Mouse (Mus musculus) MEL (cell line): ENCODE results near the gene Gm20696. TPM values are rescaled to one million over a fixed set of nuclear protein-coding genes. Genes with fewer than 3 reads are reported as not detected.

ENCODE experiments used
- DNase-seq: peaks from one replicate; pipeline ENCODE4 v3.0.0; 2011; ENCODE audit warnings: low read depth, low spot score
- H3K27ac ChIP-seq: 2 replicates; pipeline ENCODE4 v1.5.1; 2012; ENCODE audit warnings: low read depth, mild to moderate bottlenecking, control low read depth, low read length, moderate library complexity; ENCODE audit not compliant: control insufficient read depth
- H3K27me3 ChIP-seq, 2 experiments: fragments of 150-350 bp in 1 of 2; sonication (generic) in 1 of 2; 2 replicates each; pipeline ENCODE4 v1.6.1; 2012; ENCODE audit warnings: low read length in 2 of 2, mild to moderate bottlenecking in 2 of 2, improper control_type of control experiment in 1 of 2, moderate library complexity in 1 of 2; ENCODE audit not compliant: insufficient read depth in 2 of 2, control insufficient read depth in 1 of 2
- H3K36me3 ChIP-seq, 2 experiments: 2 replicates each; pipeline ENCODE4 v1.6.1; 2012 to 2014; ENCODE audit warnings: low read length in 2 of 2, improper control_type of control experiment in 1 of 2, inconsistent platforms in 1 of 2, mild to moderate bottlenecking in 1 of 2; ENCODE audit not compliant: insufficient read depth in 2 of 2, control insufficient read depth in 1 of 2
- H3K4me1 ChIP-seq, 2 experiments: fragments of 150-350 bp in 1 of 2; sonication (generic) in 1 of 2; 2 replicates each; pipeline ENCODE4 v1.6.1; 2012; ENCODE audit warnings: low read length in 2 of 2, improper control_type of control experiment in 1 of 2, mild to moderate bottlenecking in 1 of 2; ENCODE audit not compliant: insufficient read depth in 2 of 2, control insufficient read depth in 1 of 2
- H3K4me3 ChIP-seq, 2 experiments: fragments of 150-350 bp in 1 of 2; sonication (generic) in 1 of 2; 2 replicates each; pipeline ENCODE4 v1.5.1; 2012; ENCODE audit warnings: low read depth in 2 of 2, low read length in 2 of 2, mild to moderate bottlenecking in 2 of 2, moderate library complexity in 2 of 2, control low read depth in 1 of 2, improper control_type of control experiment in 1 of 2; ENCODE audit not compliant: control insufficient read depth in 1 of 2, insufficient read depth in 1 of 2
- H3K79me2 ChIP-seq: 2 replicates; pipeline ENCODE4 v1.6.1; 2012; ENCODE audit warnings: mild to moderate bottlenecking, low read length, moderate library complexity; ENCODE audit not compliant: control insufficient read depth, poor library complexity, insufficient read depth
- H3K9ac ChIP-seq: 2 replicates; pipeline ENCODE4 v1.6.1; 2012; ENCODE audit warnings: low read depth, mild to moderate bottlenecking, control low read depth, low read length, moderate library complexity; ENCODE audit not compliant: control insufficient read depth, poor library complexity, severe bottlenecking
- H3K9me3 ChIP-seq: fragments of 150-350 bp; sonication (generic); replicated peaks from 2 replicates; pipeline ENCODE4 v1.6.1; 2012; ENCODE audit warnings: mild to moderate bottlenecking, low read length, improper control_type of control experiment, moderate library complexity; ENCODE audit not compliant: insufficient read depth
- CHD1 ChIP-seq: IDR thresholded peaks from 2 replicates; pipeline ENCODE4 v1.6.1; 2012; ENCODE audit warnings: low read depth, mild to moderate bottlenecking, inconsistent platforms, low read length, improper control_type of control experiment
- CHD2 ChIP-seq: IDR thresholded peaks from 2 replicates; pipeline ENCODE4 v1.6.1; 2011; ENCODE audit warnings: low read length, improper control_type of control experiment
- CTCF ChIP-seq, 3 experiments: IDR thresholded peaks in 2 of 3; conservative IDR thresholded peaks in 1 of 3; 2 replicates each; pipeline ENCODE4 v1.5.1; 2011 to 2012; ENCODE audit warnings: low read length in 3 of 3, low read depth in 2 of 3, mild to moderate bottlenecking in 2 of 3, improper control_type of control experiment in 1 of 3, inconsistent platforms in 1 of 3, mixed read lengths in 1 of 3, moderate library complexity in 1 of 3; ENCODE audit not compliant: control insufficient read depth in 1 of 3, insufficient read depth in 1 of 3, poor library complexity in 1 of 3, severe bottlenecking in 1 of 3
- E2F4 ChIP-seq: IDR thresholded peaks from 2 replicates; pipeline ENCODE4 v1.6.1; 2011; ENCODE audit warnings: low read depth, low read length, improper control_type of control experiment, borderline replicate concordance
- ELF1 ChIP-seq: IDR thresholded peaks from 2 replicates; pipeline ENCODE4 v1.6.1; 2014; ENCODE audit warnings: low read depth, mild to moderate bottlenecking, inconsistent platforms, low read length, improper control_type of control experiment, moderate library complexity
- EP300 ChIP-seq, 2 experiments: IDR thresholded peaks; 2 replicates each; pipeline ENCODE4 v1.6.1; 2011; ENCODE audit warnings: improper control_type of control experiment in 2 of 2, low read length in 2 of 2, low read depth in 1 of 2, mild to moderate bottlenecking in 1 of 2
- ETS1 ChIP-seq: IDR thresholded peaks from 2 replicates; pipeline ENCODE4 v1.6.1; 2012; ENCODE audit warnings: low read depth, mild to moderate bottlenecking, inconsistent platforms, low read length, improper control_type of control experiment, moderate library complexity
- GATA1 ChIP-seq: IDR thresholded peaks from 2 replicates; pipeline ENCODE4 v1.6.1; 2011; ENCODE audit warnings: low read depth, low read length, improper control_type of control experiment
- KAT2A ChIP-seq: conservative IDR thresholded peaks from 2 replicates; pipeline ENCODE4 v1.6.1; 2012; ENCODE audit warnings: low read depth, low read length, improper control_type of control experiment, inconsistent platforms
- MAX ChIP-seq: IDR thresholded peaks from 2 replicates; pipeline ENCODE4 v1.6.1; 2011; ENCODE audit warnings: low read length, improper control_type of control experiment
- MAZ ChIP-seq: IDR thresholded peaks from 2 replicates; pipeline ENCODE4 v1.6.1; 2012; ENCODE audit warnings: low read depth, mild to moderate bottlenecking, inconsistent platforms, low read length, improper control_type of control experiment
- MEF2A ChIP-seq: IDR thresholded peaks from 2 replicates; pipeline ENCODE4 v1.6.1; 2014; ENCODE audit warnings: low read depth, mild to moderate bottlenecking, inconsistent platforms, low read length, improper control_type of control experiment; ENCODE audit not compliant: poor library complexity, insufficient replicate concordance, severe bottlenecking; ENCODE audit errors: extremely low read depth
- MXI1 ChIP-seq: IDR thresholded peaks from 2 replicates; pipeline ENCODE4 v1.6.1; 2011; ENCODE audit warnings: mild to moderate bottlenecking, low read depth, low read length, improper control_type of control experiment
- NELFE ChIP-seq: IDR thresholded peaks from 2 replicates; pipeline ENCODE4 v1.6.1; 2011; ENCODE audit warnings: low read depth, low read length, improper control_type of control experiment
- NRF1 ChIP-seq: IDR thresholded peaks from 2 replicates; pipeline ENCODE4 v1.6.1; 2014; ENCODE audit warnings: low read depth, mild to moderate bottlenecking, inconsistent platforms, low read length, improper control_type of control experiment, moderate library complexity; ENCODE audit not compliant: poor library complexity, insufficient read depth, severe bottlenecking
- POLR2A ChIP-seq, 2 experiments: IDR thresholded peaks; 2 replicates each; pipeline ENCODE4 v1.6.1; 2011 to 2012; ENCODE audit warnings: low read length in 2 of 2, mild to moderate bottlenecking in 2 of 2, control low read depth in 1 of 2, improper control_type of control experiment in 1 of 2, low read depth in 1 of 2, moderate library complexity in 1 of 2; ENCODE audit not compliant: control insufficient read depth in 1 of 2, insufficient read depth in 1 of 2, poor library complexity in 1 of 2
- RAD21 ChIP-seq: IDR thresholded peaks from 2 replicates; pipeline ENCODE4 v1.6.1; 2011; ENCODE audit warnings: mild to moderate bottlenecking, low read depth, low read length, improper control_type of control experiment
- RCOR1 ChIP-seq: IDR thresholded peaks from 2 replicates; pipeline ENCODE4 v1.6.1; 2012; ENCODE audit warnings: low read depth, mild to moderate bottlenecking, inconsistent platforms, low read length, improper control_type of control experiment
- SMC3 ChIP-seq: IDR thresholded peaks from 2 replicates; pipeline ENCODE4 v1.6.1; 2011; ENCODE audit warnings: low read depth, low read length, improper control_type of control experiment
- TCF12 ChIP-seq: IDR thresholded peaks from 2 replicates; pipeline ENCODE4 v1.6.1; 2014; ENCODE audit warnings: low read depth, mild to moderate bottlenecking, inconsistent platforms, low read length, improper control_type of control experiment, moderate library complexity
- UBTF ChIP-seq: IDR thresholded peaks from 2 replicates; pipeline ENCODE4 v1.6.1; 2012; ENCODE audit warnings: low read depth, mild to moderate bottlenecking, inconsistent platforms, low read length, improper control_type of control experiment, moderate library complexity, borderline replicate concordance; ENCODE audit not compliant: insufficient read depth
- ZC3H11A ChIP-seq: IDR thresholded peaks from 2 replicates; pipeline ENCODE4 v1.6.1; 2012; ENCODE audit warnings: low read depth, mild to moderate bottlenecking, inconsistent platforms, low read length, improper control_type of control experiment
- ZKSCAN1 ChIP-seq: IDR thresholded peaks from 2 replicates; pipeline ENCODE4 v1.6.1; 2012; ENCODE audit warnings: low read depth, mild to moderate bottlenecking, inconsistent platforms, low read length, improper control_type of control experiment, moderate library complexity
- ZMIZ1 ChIP-seq: IDR thresholded peaks from 2 replicates; pipeline ENCODE4 v1.6.1; 2012; ENCODE audit warnings: low read depth, mild to moderate bottlenecking, inconsistent platforms, low read length, improper control_type of control experiment, moderate library complexity
- polyA plus RNA-seq, 2 experiments: library from polyadenylated mRNA; stranded (reverse) in 1 of 2; unstranded in 1 of 2; fragments of >175 nt in 1 of 2; fragments of >200 nt in 1 of 2; gene quantifications; 2 replicates each; pipeline versions ENCODE4 v1.2.1 to v1.2.4; 2012; ENCODE audit warnings: low replicate concordance in 2 of 2, low read depth in 1 of 2; ENCODE audit not compliant: insufficient read length in 2 of 2, insufficient read depth in 1 of 2, missing spikeins in 1 of 2
- total RNA-seq: library from RNA; depleted of rRNA; stranded (reverse); fragments of 300-350 nt; gene quantifications from 2 replicates; pipeline ENCODE4 v1.2.3, GENCODE M21; 2012

Gene Gm20696
- total and polyA plus RNA-seq, 3 experiments: 0.07 to 0.39 TPM; not detected in 1

DNA sequence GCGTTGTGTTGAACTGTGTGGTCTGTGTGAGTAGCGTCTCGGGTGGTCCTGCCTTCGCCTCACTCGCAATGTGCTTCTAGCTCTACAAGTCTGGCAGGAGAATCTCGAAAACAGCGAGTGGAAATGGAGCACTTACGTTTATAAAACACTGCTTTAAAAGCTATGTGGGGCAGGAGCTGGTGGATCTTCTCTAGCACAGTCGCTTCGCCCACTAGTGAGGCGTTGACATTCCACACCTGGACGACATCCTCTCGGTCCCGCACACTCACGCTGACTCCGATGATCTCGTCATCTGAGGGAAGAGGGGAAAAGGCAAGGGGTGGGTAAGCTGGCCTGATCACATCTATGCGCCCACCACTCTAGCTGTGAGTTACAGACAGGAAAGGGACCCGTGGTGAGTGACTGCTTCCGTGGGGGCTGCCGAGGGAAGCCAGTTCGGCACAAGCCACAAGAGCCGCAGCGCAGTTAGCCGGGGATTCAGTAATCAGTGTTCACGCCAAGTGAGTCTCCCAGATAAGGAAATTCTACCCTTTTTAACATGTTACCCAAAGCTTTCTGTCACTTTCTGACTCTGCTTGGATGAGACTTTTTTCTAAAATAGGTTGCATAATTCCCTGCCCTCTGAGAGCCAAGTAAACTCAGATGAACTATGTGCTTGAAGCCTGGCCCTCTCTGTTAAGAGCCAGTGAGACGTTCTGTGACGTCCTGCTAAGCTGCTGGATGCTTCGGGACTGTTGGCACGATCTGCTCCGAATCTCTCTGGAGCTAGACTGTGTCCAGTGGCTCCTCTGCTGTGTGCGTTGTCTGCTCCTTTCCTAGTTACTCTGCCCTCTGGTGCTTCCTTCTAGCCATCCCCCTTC is 34.2 kb downstream of the Gm20696 start:
- no peaks in the 10 kb centered on the region for H3K9me3 ChIP-seq
- TF ChIP-seq SMC3 (no peak), CHD2 (no peak), CHD1 (no peak), ZKSCAN1 (no peak), ZC3H11A (no peak), MAX (no peak), RCOR1 (no peak), MEF2A (no peak), RAD21 (no peak), ELF1 (no peak), NELFE (no peak), ETS1 (no peak), TCF12 (no peak), ZMIZ1 (no peak), UBTF (no peak)
- H3K4me1 ChIP-seq: no peaks in the 10 kb centered on the region
- H3K9ac ChIP-seq: no peak overlapping the region
- H3K4me3 ChIP-seq: no peak overlapping the region
- no peaks in the 10 kb centered on the region; a peak in 1 of 4 replicates for H3K27me3 ChIP-seq
- no peak overlapping the region for H3K27ac ChIP-seq
- no peaks in the 10 kb centered on the region for H3K79me2 ChIP-seq
- no peak for DNase-seq
- no peaks in the 10 kb centered on the region for H3K36me3 ChIP-seq

DNA sequence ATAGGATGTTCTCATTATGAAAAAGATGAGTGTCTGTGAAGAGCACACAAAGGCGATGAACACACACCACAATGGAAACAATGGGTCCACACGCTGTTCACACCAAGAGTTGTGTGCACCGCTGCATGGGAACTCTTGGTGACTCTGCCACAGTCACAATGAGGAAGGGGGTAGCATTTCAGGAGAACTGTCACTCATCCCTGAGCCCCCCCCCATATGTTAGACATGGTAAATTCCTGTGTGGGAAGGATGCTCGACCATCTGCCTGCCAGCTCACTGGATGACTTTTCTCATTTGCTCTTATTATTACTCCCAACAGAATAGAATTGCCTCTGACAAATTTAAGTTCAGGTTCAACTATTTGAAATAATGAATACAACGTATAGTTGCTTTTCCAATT is 35.0 kb downstream of the Gm20696 start:
- H3K36me3 ChIP-seq: no peaks in the 10 kb centered on the region
- H3K4me3 ChIP-seq: no peak overlapping the region
- H3K9ac ChIP-seq: no peak overlapping the region
- no peak overlapping the region for H3K27ac ChIP-seq
- H3K4me1 ChIP-seq: no peaks in the 10 kb centered on the region
- TF ChIP-seq ZMIZ1: no peak
- no peak for TF ChIP-seq EP300 (IDR thresholded peaks at IDR 0.05; ENCODE audit: low read depth in 1 of 2, low read length in 2 of 2)
- no peak for TF ChIP-seq E2F4
- no peak for TF ChIP-seq MXI1
- no peak for TF ChIP-seq POLR2A (IDR thresholded peaks at IDR 0.05; ENCODE audit: control insufficient read depth in 1 of 2, insufficient read depth in 1 of 2, low read depth in 1 of 2, low read length in 2 of 2, poor library complexity in 1 of 2)
- no peak for TF ChIP-seq CHD2
- TF ChIP-seq KAT2A: no peak
- TF ChIP-seq ELF1: no peak
- TF ChIP-seq MAX: no peak
- no peak for TF ChIP-seq GATA1
- TF ChIP-seq SMC3: no peak
- TF ChIP-seq NRF1: no peak
- no peak for TF ChIP-seq CTCF (IDR thresholded peaks at IDR 0.05 in 2 of 3, conservative IDR thresholded peaks at IDR 0.05 in 1 of 3; ENCODE audit: control insufficient read depth in 1 of 3, insufficient read depth in 1 of 3, low read depth in 2 of 3, low read length in 3 of 3, poor library complexity in 1 of 3, severe bottlenecking in 1 of 3)
- no peak for TF ChIP-seq MAZ
- no peak for TF ChIP-seq ZKSCAN1
- TF ChIP-seq MEF2A: no peak
- no peak for DNase-seq
- H3K27me3 ChIP-seq: no peaks in the 10 kb centered on the region; a peak in 2 of 4 replicates
- no peaks in the 10 kb centered on the region for H3K9me3 ChIP-seq
- no peaks in the 10 kb centered on the region for H3K79me2 ChIP-seq
